Mouse (Mus musculus) testis, adult 2 months (tissue): ENCODE results near the gene Tmem237.

ENCODE experiments used
- CTCF ChIP-seq: fragments of 200-500 bp; IDR thresholded peaks from 2 replicates; pipeline ENCODE4 v1.5.1; 2012; ENCODE audit warnings: low read depth, mild to moderate bottlenecking, inconsistent platforms, low read length, moderate library complexity; ENCODE audit not compliant: control insufficient read depth, insufficient read depth, insufficient replicate concordance
- POLR2A ChIP-seq: fragments of 200-500 bp; IDR thresholded peaks from 2 replicates; pipeline ENCODE4 v1.6.1; 2012; ENCODE audit warnings: low read depth, mild to moderate bottlenecking, inconsistent platforms, low read length, moderate library complexity; ENCODE audit not compliant: control insufficient read depth

- TF ChIP-seq CTCF (no peak), POLR2A (no peak)
These were observed 48.3 kb upstream of the Tmem237 start for GRCm38 (mm10) chr1:59168556-59168955.
